Mouse (Mus musculus) lung, postnatal 0 days (tissue): ENCODE data around the gene Abhd2.

Source experiments
- CTCF ChIP-seq: IDR thresholded peaks from 2 replicates; pipeline ENCODE4 v1.5.1; 2016; ENCODE audit warnings: antibody characterized with exemption, mild to moderate bottlenecking
- EP300 ChIP-seq: IDR thresholded peaks from 2 replicates; pipeline ENCODE4 v1.6.1; 2016; ENCODE audit warnings: antibody characterized with exemption, mild to moderate bottlenecking, control low read depth

DNA sequence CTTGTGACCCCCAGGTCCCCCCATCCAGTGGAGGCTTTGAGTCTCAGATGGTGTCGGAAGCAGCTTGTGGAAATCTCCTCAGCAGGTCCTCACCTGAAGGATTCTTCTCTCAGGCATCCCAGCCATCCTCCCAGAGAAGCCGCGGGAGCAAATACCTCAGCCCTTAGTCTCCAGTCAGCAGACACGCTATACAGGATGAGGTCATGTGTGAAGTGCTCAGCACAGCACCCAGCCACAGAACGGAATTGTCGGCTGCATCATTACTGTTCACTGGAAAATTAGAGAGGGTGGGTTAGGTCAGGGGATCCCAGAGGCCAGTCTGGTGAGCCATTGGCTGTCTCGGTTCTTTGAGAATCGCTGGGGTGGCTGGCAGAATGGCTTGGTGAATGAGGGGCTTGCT, 75.8 kb downstream of the Abhd2 start:
- TF ChIP-seq CTCF (no peak), EP300 (no peak)
